Mouse (Mus musculus) small intestine, adult 2 months (tissue): ENCODE measurements around the gene Cdk12.

Experiments used
- CTCF ChIP-seq: fragments of 200-500 bp; IDR thresholded peaks from 2 replicates; pipeline ENCODE4 v1.5.1; 2012; ENCODE audit warnings: low read depth, mild to moderate bottlenecking, control low read depth, inconsistent platforms, low read length, moderate library complexity, mixed read lengths; ENCODE audit not compliant: insufficient replicate concordance, insufficient read length; ENCODE audit errors: extremely low read depth
- POLR2A ChIP-seq: fragments of 200-500 bp; IDR thresholded peaks from 2 replicates; pipeline ENCODE4 v1.6.1; 2012; ENCODE audit warnings: low read depth, mild to moderate bottlenecking, control low read depth, inconsistent platforms, low read length, moderate library complexity

DNA sequence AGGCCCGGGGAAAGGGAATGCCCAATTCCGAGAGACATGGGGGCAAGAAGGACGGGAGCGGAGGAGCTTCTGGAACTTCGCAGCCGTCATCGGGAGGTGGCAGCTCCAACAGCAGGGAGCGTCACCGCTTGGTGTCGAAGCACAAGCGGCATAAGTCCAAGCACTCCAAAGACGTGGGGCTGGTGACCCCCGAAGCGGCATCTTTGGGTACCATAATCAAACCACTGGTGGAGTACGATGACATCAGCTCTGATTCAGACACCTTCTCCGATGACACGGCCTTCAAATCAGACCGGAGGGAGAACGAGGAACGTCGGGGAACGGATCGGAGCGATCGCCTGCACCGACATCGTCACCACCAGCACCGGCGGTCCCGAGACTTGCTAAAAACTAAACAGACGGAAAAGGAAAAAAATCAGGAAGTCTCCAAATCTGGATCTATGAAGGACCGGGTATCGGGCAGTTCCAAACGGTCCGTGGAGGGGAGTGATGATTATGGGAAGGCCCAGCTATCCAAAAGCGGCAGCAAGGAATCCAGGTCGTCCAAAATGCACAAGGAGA is 572 bp downstream of the Cdk12 start:
- TF ChIP-seq POLR2A: no peak; the same call in 1 of the 2 replicates
- no peak for TF ChIP-seq CTCF
